Mouse (Mus musculus) embryo, embryonic 11.5 days (tissue): ENCODE data around the gene Wdfy3.

Experiments
- DNase-seq: peaks from one replicate; pipeline ENCODE4 v3.0.0-alpha.2; 2012; ENCODE audit warnings: low read depth, low spot score

The Wdfy3 gene

GRCm38 (mm10) chr5:102055130-102055641, 14.5 kb downstream of the Wdfy3 start:
- DNase-seq = no peak

DNA sequence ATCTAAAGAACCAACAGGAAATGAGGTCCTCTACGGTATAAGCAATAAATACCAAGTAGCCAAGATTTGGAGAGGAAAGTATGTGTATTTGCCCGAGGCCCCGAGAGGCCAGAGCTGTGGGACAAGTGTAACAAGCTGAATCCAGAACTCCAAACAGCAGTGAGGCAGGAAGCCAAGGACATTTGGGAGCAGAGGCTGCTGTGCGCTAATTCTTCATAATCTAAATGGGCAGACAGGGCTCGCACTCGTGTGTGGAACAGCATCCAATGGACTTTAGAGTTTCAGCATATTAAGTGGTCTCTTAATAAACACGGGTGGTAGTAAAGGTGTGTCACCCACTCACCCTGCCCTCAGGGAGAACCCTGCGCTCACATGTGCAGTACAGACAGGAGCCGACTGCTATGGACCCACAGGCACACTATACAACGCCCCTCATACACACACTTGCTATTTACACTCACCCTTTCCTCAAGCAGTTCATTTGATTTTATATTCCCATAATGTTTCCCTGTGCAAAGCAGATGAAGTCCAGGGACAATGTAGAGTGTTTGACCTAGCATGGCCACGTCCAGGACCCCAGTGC, 15.1 kb downstream of the Wdfy3 start:
- no peak for DNase-seq

DNA sequence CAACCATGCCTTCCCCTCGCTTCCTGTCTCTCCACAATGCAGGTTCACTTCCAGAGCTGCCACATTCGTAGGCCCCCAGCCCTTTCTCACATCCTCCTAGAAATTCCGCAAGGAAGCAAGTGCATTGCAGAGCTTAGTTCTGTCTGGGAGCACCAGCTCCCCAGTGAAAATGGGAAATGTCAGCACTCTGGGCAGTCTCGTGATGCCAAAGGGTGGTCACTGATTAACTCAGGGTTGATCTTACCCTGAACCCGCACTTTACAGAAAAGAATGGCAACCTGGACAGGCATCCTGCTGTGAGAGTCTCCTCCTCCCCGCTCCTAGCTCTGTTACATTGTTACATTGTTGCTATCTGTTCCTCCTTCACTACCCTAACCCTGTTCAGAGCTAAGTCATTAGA, 16.8 kb downstream of the Wdfy3 start:
- DNase-seq = no peak

DNA sequence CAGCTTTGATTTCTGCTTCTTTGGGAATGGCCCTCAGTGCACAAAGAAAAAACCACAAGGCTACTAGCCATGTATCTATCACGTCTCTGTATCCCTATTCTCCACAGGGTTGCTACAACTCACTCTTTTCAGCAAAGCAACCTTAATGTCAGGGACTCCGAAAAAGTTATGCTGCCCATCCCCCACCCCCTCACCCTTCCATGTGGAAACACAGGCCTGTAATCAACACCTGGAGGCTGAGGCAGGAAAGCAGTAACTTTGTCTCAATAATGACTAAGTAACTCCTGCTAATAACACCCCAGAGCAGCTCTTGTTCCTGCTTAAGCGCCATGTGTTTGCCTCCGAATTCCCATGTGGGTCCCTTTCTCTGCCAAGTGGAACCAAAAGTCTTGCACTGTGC, 17.3 kb downstream of the Wdfy3 start:
- no peak for DNase-seq

DNA sequence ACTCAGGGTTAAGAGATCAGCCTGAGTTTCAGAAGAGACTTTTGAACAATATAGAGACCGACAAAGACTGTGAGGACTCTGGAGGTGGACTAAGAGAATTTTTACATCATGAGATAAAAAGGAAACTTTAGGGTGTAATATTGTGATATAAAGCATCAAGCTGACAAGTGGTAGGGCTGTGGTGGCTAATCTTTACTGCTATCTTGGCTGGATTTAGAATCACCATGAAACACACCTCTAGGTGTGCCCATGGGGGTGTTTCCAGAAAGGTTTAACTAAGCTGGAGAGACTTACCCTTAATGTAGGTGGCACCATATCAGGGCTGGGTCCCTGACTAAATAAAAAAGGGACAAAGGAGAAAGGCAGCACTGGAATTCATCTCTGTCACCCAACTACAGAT, 19.0 kb downstream of the Wdfy3 start:
- DNase-seq = no peak

- DNase-seq = no peak
Observed at GRCm38 (mm10) chr5:102048416-102048815, 21.3 kb downstream of the Wdfy3 start.

DNA sequence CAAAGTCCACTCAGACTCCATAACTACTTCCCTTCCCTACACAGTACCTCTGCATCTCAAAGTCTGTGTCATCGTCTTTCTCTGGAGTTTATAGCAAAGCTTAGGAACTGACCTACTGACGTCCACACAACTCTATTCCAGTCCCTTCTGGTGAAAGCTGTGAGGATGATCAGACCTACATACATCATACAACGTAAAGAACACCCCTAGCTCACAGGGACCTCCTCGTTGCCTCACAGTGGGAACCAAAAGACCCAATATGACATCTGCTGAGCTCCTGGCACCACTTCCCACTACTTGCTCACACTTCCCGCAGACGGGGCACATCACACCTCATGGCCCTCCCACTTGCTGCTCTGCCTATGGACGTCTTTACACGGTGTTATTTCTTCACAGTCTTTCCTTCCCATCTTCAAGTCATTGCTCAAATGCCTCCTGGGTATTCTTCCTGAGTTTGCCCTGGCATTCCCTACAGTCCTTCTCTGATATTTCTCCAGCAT, 23.1 kb downstream of the Wdfy3 start:
- DNase-seq = no peak

DNA sequence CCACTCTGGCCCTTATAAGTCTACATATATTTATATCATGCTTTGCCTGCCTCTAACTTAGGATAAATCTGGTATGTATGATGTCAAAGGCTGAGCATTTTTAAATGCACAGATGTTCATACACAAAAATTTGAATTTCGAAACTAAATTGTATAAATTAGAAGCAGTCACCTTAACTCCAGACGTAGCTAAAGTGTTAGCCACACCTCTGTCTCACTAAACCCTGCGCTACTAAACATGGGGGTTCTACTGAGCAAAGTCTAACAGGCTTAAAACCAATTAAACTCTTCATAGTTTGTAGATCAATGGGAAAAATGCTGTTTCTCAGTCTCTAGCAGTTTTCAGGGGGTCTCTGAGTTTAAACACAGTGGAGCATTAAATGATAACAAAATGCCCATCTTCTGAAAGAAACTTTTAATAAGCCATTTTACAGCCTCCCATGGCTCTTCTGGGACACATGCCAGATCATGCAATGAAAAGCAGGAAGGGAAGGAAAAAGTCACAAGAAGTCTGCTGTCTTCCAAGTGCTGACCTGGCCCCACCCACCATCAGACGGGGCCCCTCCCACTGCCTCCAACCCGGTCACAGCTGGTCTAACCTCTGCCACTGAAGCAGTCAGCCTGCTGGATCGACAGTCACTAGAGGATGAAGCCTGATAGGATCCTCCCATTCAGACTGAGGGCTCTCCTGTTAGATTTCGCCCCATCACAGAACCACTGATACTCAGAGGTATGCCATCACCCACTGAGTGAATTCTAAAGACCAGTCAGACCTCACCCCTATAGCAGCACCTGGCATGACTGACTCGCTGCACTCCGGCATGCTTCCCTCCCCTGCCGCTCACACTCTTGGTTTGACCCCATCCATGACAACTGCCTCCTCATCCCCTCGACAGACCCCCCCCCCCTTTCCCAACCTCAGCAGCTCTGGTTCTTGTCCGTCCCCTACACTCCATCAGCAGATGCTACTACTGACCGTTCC, 23.8 kb downstream of the Wdfy3 start:
- DNase-seq = no peak

DNA sequence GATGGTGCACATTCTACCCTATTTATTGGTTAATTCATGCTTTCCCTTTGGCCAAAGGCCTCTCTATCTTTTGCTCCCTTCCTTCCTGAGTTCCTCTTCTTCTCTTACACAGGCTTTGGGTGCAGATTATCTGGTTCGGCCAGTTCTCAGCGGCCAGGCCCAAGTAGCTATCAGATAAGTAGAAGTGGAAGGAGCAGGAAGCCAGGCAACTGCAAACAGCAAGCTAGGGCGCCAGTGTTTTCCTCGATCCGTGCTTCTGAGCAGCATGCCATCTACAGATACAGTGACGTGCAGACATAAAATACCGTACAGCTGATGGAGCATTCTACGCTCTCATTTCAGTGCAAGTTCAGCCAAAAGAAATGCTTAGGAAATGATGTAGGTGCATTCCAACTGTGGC, 24.5 kb downstream of the Wdfy3 start:
- DNase-seq = no peak

- DNase-seq = no peak
Observed at GRCm38 (mm10) chr5:102033281-102033680, 36.4 kb downstream of the Wdfy3 start.

DNA sequence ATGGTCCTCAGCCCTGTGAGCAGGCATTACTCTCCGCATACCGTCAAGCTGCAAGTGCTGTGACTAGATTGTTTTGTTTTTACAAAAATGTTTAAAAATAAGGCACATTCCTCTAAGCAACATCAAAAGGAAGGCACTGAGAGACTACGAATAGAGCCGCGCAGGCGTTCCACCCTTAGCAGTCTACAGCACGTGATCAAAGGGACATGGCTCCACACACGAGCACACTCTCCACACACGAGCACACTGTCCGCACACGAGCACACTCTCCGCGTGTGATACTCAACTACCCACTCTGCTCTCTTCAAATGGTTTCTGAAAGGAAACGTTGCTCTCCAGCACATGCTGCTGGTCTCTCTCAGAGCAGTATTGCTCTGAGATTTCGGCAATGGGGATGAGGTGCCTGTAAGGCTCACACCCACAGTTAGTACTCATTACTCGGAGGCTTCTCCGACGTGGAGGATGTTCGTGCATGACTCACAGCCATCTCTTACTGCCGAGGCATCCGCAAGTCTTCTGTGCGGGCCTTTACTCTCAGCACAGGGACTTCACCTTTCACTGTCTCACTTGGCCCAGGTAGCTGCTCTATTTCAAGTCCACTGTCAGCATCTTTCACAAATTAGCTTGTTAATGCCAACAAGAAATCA, 37.0 kb downstream of the Wdfy3 start:
- no peak for DNase-seq

DNA sequence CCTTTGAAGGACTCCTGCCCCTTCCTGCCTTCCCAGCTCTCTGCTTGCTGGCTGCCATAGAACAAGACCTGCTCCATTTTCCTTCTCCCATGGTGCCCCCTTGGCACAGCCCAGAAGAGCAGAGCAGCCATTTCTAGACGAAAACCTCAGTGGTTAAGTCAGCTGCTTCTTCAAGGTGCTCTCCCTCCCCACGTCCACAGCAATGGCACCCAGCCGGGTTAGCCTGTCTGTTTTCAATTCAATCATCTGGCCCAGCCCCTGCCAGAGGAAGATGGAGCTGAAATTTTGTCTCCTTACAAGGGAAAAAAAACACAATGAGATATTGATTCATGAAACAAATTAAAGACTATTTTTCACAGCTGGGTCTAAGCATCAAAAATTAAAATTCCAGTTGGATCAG, 37.5 kb downstream of the Wdfy3 start:
- no peak for DNase-seq

- DNase-seq = no peak
Observed at GRCm38 (mm10) chr5:102023376-102023775, 46.3 kb downstream of the Wdfy3 start.

DNA sequence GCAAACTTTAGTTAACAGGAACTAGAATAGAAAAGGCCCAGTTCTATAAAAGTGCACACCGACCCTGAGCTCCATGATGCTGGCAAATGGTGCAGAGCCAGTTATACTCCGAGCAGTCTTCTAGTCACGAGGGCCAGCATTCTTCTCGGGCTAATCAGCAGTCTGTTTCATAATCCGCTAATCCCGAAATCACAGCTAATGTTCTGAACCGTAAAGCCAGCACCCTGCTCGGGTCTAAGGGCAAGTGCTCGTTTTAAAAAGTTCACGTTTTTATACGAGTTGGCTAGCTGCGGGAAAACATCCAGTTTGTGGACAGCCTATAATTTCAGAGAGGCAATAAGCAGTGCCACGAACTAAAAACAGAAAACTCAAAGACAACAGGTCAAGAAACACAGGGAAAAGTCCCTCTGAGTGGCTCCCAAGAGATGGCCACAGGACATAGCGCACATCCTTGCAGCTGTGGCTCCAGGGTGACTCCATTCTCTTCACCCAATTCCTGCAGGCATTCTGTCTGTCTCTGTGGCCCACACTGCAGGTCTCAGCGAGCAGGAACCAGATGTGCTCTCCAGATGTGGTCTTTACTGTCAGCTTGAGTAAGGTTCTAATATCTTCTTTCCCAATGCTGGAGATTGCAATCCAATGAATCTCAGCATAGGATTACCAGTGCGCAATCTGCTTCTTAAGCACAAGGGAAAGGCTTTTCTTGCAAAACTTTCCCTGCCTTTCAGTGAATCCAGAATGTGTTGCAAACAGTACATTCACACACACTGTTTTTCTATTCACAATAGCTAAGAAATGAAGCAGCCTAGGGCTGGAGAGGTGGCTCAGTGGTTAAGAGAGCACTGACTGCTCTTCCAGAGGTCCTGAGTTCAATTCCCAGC, 47.5 kb downstream of the Wdfy3 start:
- DNase-seq = no peak

DNA sequence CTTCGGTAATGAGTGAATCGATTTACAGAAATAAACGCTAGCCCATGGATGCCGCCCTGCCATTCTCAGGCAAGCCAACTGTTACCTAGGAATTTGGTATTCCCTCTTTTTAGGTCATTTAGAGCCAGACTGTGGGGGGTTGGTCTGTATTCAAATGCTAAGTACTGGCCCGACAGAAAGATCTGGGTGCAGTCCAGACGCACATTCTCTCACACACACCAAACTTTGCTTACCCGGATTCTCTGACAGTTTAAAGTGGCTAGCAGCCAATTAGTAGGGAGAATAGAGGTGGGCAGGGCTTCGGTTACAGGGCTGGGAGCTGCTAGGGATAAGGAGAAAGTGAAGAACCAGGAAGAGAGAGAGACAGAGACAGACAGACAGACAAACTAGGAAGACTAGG, 55.5 kb downstream of the Wdfy3 start:
- DNase-seq = no peak

DNA sequence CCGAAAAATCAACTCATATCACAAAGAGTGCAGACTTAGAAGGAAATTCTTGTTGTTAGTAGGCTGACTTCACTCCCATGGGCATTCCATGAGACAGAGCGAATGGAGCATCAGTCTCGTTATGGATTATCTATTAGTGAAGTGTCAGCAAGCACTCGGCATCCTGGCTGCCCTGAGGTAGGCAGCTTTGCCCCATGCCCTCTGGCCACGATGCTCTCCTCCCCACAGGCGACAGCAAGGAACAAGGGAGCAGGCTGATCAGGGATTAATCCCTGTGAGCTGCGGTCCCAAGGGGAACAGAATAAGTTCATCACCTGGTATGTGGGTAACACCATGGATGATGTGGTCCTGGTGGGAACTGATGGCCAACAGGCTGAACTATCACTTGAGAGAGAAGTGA, 55.9 kb downstream of the Wdfy3 start:
- DNase-seq = no peak

- no peak for DNase-seq
Observed at GRCm38 (mm10) chr5:102010961-102011360, 58.8 kb downstream of the Wdfy3 start.

GRCm38 (mm10) chr5:102009606-102010005, 60.1 kb downstream of the Wdfy3 start:
- DNase-seq = no peak

GRCm38 (mm10) chr5:102008712-102009111, 61.0 kb downstream of the Wdfy3 start:
- no peak for DNase-seq

- no peak for DNase-seq
Observed at GRCm38 (mm10) chr5:102006218-102006941, 63.3 kb downstream of the Wdfy3 start.

DNA sequence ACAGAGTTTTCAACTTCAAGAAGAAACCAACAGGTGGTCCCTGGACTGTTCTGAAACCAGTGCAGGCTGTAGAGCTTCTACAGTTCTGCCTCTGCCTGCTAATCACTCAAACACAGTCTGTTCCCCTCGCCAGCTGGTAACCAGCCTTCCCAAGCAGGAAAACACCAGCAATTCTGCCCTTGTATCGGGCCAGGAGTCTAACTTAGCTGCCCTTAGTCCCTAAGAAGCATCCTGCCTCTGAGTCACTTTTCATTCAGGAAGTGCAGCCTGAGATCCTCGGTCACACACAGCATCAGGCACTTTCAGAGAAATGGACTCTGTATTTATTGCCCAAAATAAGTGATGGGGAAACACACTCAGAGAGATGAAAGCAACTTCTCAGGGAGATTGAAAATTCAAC, 66.3 kb downstream of the Wdfy3 start:
- DNase-seq = no peak
